Mouse (Mus musculus) olfactory bulb, adult 2 months (tissue): ENCODE results near the gene Rcor1.

Experiments
- CTCF ChIP-seq: fragments of 200-500 bp; IDR thresholded peaks from 2 replicates; pipeline ENCODE4 v1.5.1; 2012; ENCODE audit warnings: low read depth, mild to moderate bottlenecking, low read length, moderate library complexity; ENCODE audit not compliant: insufficient read depth
- POLR2A ChIP-seq: fragments of 200-500 bp; IDR thresholded peaks from 2 replicates; pipeline ENCODE4 v1.6.1; 2012; ENCODE audit warnings: mild to moderate bottlenecking, low read depth, low read length, moderate library complexity; ENCODE audit not compliant: insufficient read depth

DNA sequence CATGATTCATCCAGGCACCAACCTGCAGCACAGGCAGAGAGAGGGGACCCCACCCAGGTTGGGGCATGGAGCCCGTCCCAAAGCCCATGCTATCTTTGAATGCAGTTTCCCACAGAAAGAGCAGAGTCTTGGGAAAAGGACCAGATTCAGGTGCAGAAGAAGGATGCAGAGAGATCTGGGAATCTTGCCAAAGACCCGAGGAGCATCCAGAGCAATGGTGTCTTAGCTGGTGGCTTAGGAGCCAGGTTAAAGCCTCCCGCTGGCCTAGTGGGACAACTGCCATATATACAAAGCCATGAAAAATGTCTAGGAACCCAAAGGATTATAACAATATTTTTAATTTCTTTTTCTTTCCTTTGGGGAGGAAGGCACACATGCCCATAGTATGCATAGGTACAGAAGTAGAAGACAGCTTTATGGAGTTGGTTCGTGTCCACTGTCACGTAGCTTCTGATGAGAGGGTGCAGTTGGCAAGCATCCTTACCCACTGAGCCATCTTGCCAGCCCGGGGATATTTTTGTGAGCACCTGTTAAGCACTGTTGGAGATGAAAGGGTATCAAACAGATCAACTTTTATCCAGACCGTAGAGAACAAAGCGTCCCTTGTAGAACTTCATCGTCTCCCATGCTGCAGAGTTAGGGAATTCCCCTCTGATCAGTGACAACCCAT lies 82.0 kb downstream of the Rcor1 start:
- TF ChIP-seq CTCF = no peak
- no peak for TF ChIP-seq POLR2A
